Mouse (Mus musculus) lung, adult 10 weeks (tissue): ENCODE data around the gene Rpl3l. TPM values are rescaled to one million over a fixed set of nuclear protein-coding genes. Genes with fewer than 3 reads are reported as not detected.

Experiments
- polyA plus RNA-seq: library from polyadenylated mRNA; stranded (reverse); fragments of 350-450 nt; fragmentation: Illumina TruSeq; extraction: RNeasy Lipid Tissue Mini Kit (QIAGEN cat#74804); gene quantifications from one replicate; pipeline ENCODE4 v1.2.3, GENCODE M21; 2014; ENCODE audit warnings: low read depth, low replicate concordance; ENCODE audit not compliant: insufficient read depth

The Rpl3l gene
- 1.8 TPM for polyA plus RNA-seq

GRCm38 (mm10) chr17:24727618-24728017, at the start of gene Rpl3l:
Rpl3l (plus strand) TSS chr17:24727820.

GRCm38 (mm10) chr17:24689251-24690081, 38.2 kb upstream of the Rpl3l start, which contains the start of gene Syngr3:
Syngr3 (minus strand) TSS chr17:24689955.

GRCm38 (mm10) chr17:24696011-24696697, 31.5 kb upstream of the Rpl3l start, which contains the start of the genes Gfer and Noxo1:
Gfer (minus strand) TSS chr17:24696156.
Noxo1 (plus strand) TSS chr17:24696234.

GRCm38 (mm10) chr17:24706982-24707800, 20.4 kb upstream of the Rpl3l start, which contains the start of gene Tbl3:
Tbl3 (minus strand) TSS chr17:24707660.

GRCm38 (mm10) chr17:24717943-24718342, 9.7 kb upstream of the Rpl3l start, which contains the start of the genes Rnf151 and Rps2:
Rnf151 (minus strand) TSS chr17:24718063.
Rps2 (plus strand) TSS chr17:24718116.

GRCm38 (mm10) chr17:24724184-24724583, 3.4 kb upstream of the Rpl3l start, which contains the start of gene Ndufb10:
Ndufb10 (minus strand) TSS chr17:24724478.

GRCm38 (mm10) chr17:24736330-24737051, 8.9 kb downstream of the Rpl3l start, which contains the start of gene Msrb1:
Msrb1 (plus strand) TSS chr17:24736642.

GRCm38 (mm10) chr17:24752415-24753394, 25.1 kb downstream of the Rpl3l start, which contains the start of gene Hs3st6:
Hs3st6 (plus strand) TSS chr17:24752988.

Other genes with a start within 250 kb of the Rpl3l start
- 8.3 TPM for gene Mlst8, start 248.7 kb upstream of the Rpl3l start, polyA plus RNA-seq
- 0.34 TPM for gene Caskin1, start 239.2 kb upstream of the Rpl3l start, polyA plus RNA-seq
- 59.5 TPM for gene Traf7, start 199.9 kb upstream of the Rpl3l start, polyA plus RNA-seq
- 0.42 TPM for gene Rab26, start 193.6 kb upstream of the Rpl3l start, polyA plus RNA-seq
- gene Pkd1, start 178.0 kb upstream of the Rpl3l start, polyA plus RNA-seq, result 28.6 TPM
- 60.0 TPM for gene Tsc2, start 95.2 kb upstream of the Rpl3l start, polyA plus RNA-seq
- gene Nthl1, start 95.1 kb upstream of the Rpl3l start, polyA plus RNA-seq, result 10.0 TPM
- 287 TPM for gene Slc9a3r2, start 77.5 kb upstream of the Rpl3l start, polyA plus RNA-seq
- 29.8 TPM for gene Npw, start 69.4 kb upstream of the Rpl3l start, polyA plus RNA-seq
- gene Zfp598, start 58.1 kb upstream of the Rpl3l start, polyA plus RNA-seq, result 17.1 TPM
- gene Syngr3, start 37.9 kb upstream of the Rpl3l start, polyA plus RNA-seq, result 0.15 TPM
- 16.3 TPM for gene Gfer, start 31.7 kb upstream of the Rpl3l start, polyA plus RNA-seq
- gene Noxo1, start 31.6 kb upstream of the Rpl3l start, polyA plus RNA-seq, result 5.1 TPM
- gene Tbl3, start 20.2 kb upstream of the Rpl3l start, polyA plus RNA-seq, result 18.7 TPM
- not detected for gene Rnf151, start 9.8 kb upstream of the Rpl3l start, polyA plus RNA-seq
- 1,101 TPM for gene Rps2, start 9.7 kb upstream of the Rpl3l start, polyA plus RNA-seq
- 263 TPM for gene Ndufb10, start 3.3 kb upstream of the Rpl3l start, polyA plus RNA-seq
- 138 TPM for gene Msrb1, start 8.8 kb downstream of the Rpl3l start, polyA plus RNA-seq
- gene Hs3st6, start 25.2 kb downstream of the Rpl3l start, polyA plus RNA-seq, result 4.0 TPM
- gene Meiob, start 76.5 kb downstream of the Rpl3l start, polyA plus RNA-seq, result not detected
- gene Hagh, start 112.3 kb downstream of the Rpl3l start, polyA plus RNA-seq, result 45.6 TPM
- 9.0 TPM for gene Fahd1, start 122.5 kb downstream of the Rpl3l start, polyA plus RNA-seq
- 1.3 TPM for gene Igfals, start 138.2 kb downstream of the Rpl3l start, polyA plus RNA-seq
- 28.8 TPM for gene Nubp2, start 158.5 kb downstream of the Rpl3l start, polyA plus RNA-seq
- 25.7 TPM for gene Spsb3, start 158.8 kb downstream of the Rpl3l start, polyA plus RNA-seq
- gene Eme2, start 167.3 kb downstream of the Rpl3l start, polyA plus RNA-seq, result 8.2 TPM
- gene Mrps34, start 167.3 kb downstream of the Rpl3l start, polyA plus RNA-seq, result 47.3 TPM
- 65.8 TPM for gene Nme3, start 168.7 kb downstream of the Rpl3l start, polyA plus RNA-seq
- 16.0 TPM for gene Mapk8ip3, start 209.2 kb downstream of the Rpl3l start, polyA plus RNA-seq
- 12.6 TPM for gene Jpt2, start 232.9 kb downstream of the Rpl3l start, polyA plus RNA-seq